13 mouse cellular contexts compared by ENCODE assay signal in genomic region chr5:90338177-90339091, GRCm38 (mm10). TPM values are rescaled to one million over a fixed set of nuclear protein-coding genes. Genes with fewer than 3 reads are reported as not detected.
DNase-seq lines count a peak whose midpoint lies in the region; ATAC-seq and TF ChIP-seq lines count a peak whose summit lies in the region.
"Had no signal": no experiment of that assay in that cellular context is flagged by ENCODE, and none has a peak within 500 bp of the region (broad histone marks: within the 10 kb centered on the region; RNA-seq: fewer than 3 reads in every experiment).

No protein-coding gene starts in this region.

- H3K9ac ChIP-seq in neural tube, embryonic 11.5 days (ENCODE audit: low read length) = no peak overlapping the region
- peak overlapping the region; percentile 31; the same call in 1 of the 2 replicates for H3K9ac ChIP-seq in forebrain, postnatal 0 days

- peak; percentile 75; the same call in 1 of the 2 replicates for ATAC-seq in neural tube, embryonic 11.5 days (ENCODE audit: insufficient read depth, low FRiP score, low TSS enrichment)
- ATAC-seq in forebrain, postnatal 0 days = no peak
- ATAC-seq in frontal cortex, adult (ENCODE audit: low TSS enrichment) = no peak
- ATAC-seq: lung, postnatal 0 days had no signal

- DNase-seq in neural tube, embryonic 11.5 days (ENCODE audit: low spot score) = peak; percentile 22
- DNase-seq in neural tube, embryonic 10.5 days (ENCODE audit: extremely low spot score, low spot score) = no peak
- peak; percentile 18 for DNase-seq in forebrain, postnatal 0 days
- DNase-seq in adrenal gland, postnatal 14 days = no peak
- no peak for DNase-seq in adrenal gland, postnatal 10 days
- no peak for DNase-seq in thymus, adult 18-20 months
- DNase-seq: cerebellum, adult 11 months; kidney, adult 9 months; spleen, adult 18-20 months had no signal

- H3K79me2 ChIP-seq in macrophage (ENCODE audit: inconsistent target) = peaks cover 100% of the 10 kb centered on the region

- H3K36me3 ChIP-seq in neural tube, embryonic 11.5 days (ENCODE audit: control insufficient read depth, insufficient read depth, low read length) = no peaks in the 10 kb centered on the region
- no peaks in the 10 kb centered on the region for H3K36me3 ChIP-seq in forebrain, postnatal 0 days (ENCODE audit: insufficient read depth)
- H3K36me3 ChIP-seq in macrophage (ENCODE audit: inconsistent target) = no peaks in the 10 kb centered on the region

- H3K9me3 ChIP-seq in neural tube, embryonic 11.5 days (ENCODE audit: control insufficient read depth, low read length) = no peaks in the 10 kb centered on the region
- no peaks in the 10 kb centered on the region for H3K9me3 ChIP-seq in forebrain, postnatal 0 days (ENCODE audit: low read length)

- no peak for TF ChIP-seq CTCF in forebrain, postnatal 0 days (IDR thresholded peaks at IDR 0.05; ENCODE audit: low read depth)

- H3K4me2 ChIP-seq in neural tube, embryonic 11.5 days (ENCODE audit: low read depth) = no peak overlapping the region
- peak overlapping the region; percentile 57 for H3K4me2 ChIP-seq in forebrain, postnatal 0 days (ENCODE audit: low read depth)

- H3K27ac ChIP-seq in neural tube, embryonic 11.5 days (ENCODE audit: low read depth, low read length) = no peak overlapping the region
- peak overlapping the region; percentile 45; the same call in 1 of the 2 replicates for H3K27ac ChIP-seq in forebrain, postnatal 0 days (ENCODE audit: low read depth, low read length)
- peak overlapping the region; percentile 74 for H3K27ac ChIP-seq in macrophage

- H3K4me1 ChIP-seq in neural tube, embryonic 11.5 days (ENCODE audit: control insufficient read depth, insufficient read depth, low read length) = no peaks in the 10 kb centered on the region; the same call in 1 of the 2 replicates
- H3K4me1 ChIP-seq in forebrain, postnatal 0 days (ENCODE audit: insufficient read depth) = peaks cover 7% of the 10 kb centered on the region

- 47% methylated on average over 7 of the region's 7 CpGs for WGBS in neural tube, embryonic 11.5 days
- 14% methylated on average over 7 of the region's 7 CpGs for WGBS in forebrain, postnatal 0 days
- WGBS in macrophage (ENCODE audit: missing documents) = 67% methylated on average over 7 of the region's 7 CpGs

- no peak overlapping the region for H3K4me3 ChIP-seq in neural tube, embryonic 11.5 days (ENCODE audit: low read depth, low read length)
- H3K4me3 ChIP-seq in forebrain, postnatal 0 days (ENCODE audit: low read depth, low read length) = peak overlapping the region; percentile 27
- H3K4me3 ChIP-seq in macrophage (ENCODE audit: inconsistent target) = peak overlapping the region; percentile 61

- H3K27me3 ChIP-seq in neural tube, embryonic 11.5 days (ENCODE audit: control insufficient read depth, insufficient read depth, low read length) = no peaks in the 10 kb centered on the region
- no peaks in the 10 kb centered on the region for H3K27me3 ChIP-seq in forebrain, postnatal 0 days (ENCODE audit: insufficient read depth, low read length)
- H3K27me3 ChIP-seq: Patski had no signal

RNA-seq across cellular contexts. Expression of gene Ankrd17, which starts 27.9 kb away (rescaled TPM):
- 28.7 and 29.8 TPM in 2 replicates for polyA plus RNA-seq in neural tube, embryonic 11.5 days (2014; fragmentation: Nextera tagmentation; extraction: Ambion mirVana)
- 51.4 and 68.2 TPM in 2 replicates for total RNA-seq in forebrain, postnatal 0 days (2014; rRNA removed)
- polyA plus RNA-seq in forebrain, postnatal 0 days (2015; fragmentation: Nextera tagmentation; extraction: Ambion mirVana) = 13.1 and 20.4 TPM in 2 replicates
- 1,000 to 10,000 TPM in 1 of 26 experiments, 100 to 1,000 TPM in 25; 368 to 1,063 (median 457) TPM for total RNA-seq in macrophage (2018; cell fraction: chromatin; rRNA removed)
- total RNA-seq in macrophage (2018; cell fraction: cytosol; rRNA removed) = 10 to 100 TPM; 60.1 to 93.7 (median 70.4) TPM
- 100 to 1,000 TPM; 188 to 898 (median 254) TPM for total RNA-seq in macrophage (2018; cell fraction: nucleus; rRNA removed)
- 35.4 to 87.9 TPM (median 48.7 TPM) in 3 replicates for polyA plus RNA-seq in macrophage (2018)
- 97.8 and 100 TPM in 2 replicates for total RNA-seq in adrenal gland, postnatal 14 days (2021)
- total RNA-seq in adrenal gland, postnatal 10 days (2021) = 100 to 1,000 TPM in 1 of 2 experiments, 10 to 100 TPM in 1; 79.6 to 111 TPM

RNA-seq across cellular contexts. Expression of gene Gm9958, which starts 28.6 kb away (rescaled TPM):
- 5.5 and 6.4 TPM in 2 replicates for polyA plus RNA-seq in neural tube, embryonic 11.5 days (2014; fragmentation: Nextera tagmentation; extraction: Ambion mirVana)
- total RNA-seq in forebrain, postnatal 0 days (2014; rRNA removed) = 1.1 and 1.3 TPM in 2 replicates
- polyA plus RNA-seq in forebrain, postnatal 0 days (2015; fragmentation: Nextera tagmentation; extraction: Ambion mirVana) = 1.8 and 2.5 TPM in 2 replicates
- total RNA-seq in macrophage (2018; cell fraction: chromatin; rRNA removed) = 1 to 10 TPM in 20 of 26 experiments, under 1 TPM in 4, not detected in 2; 0.66 to 8.4 (median 3.4) TPM
- 1 to 10 TPM in 1 of 26 experiments, under 1 TPM in 23, not detected in 2; 0.09 to 2.0 (median 0.33) TPM for total RNA-seq in macrophage (2018; cell fraction: cytosol; rRNA removed)
- total RNA-seq in macrophage (2018; cell fraction: nucleus; rRNA removed) = 10 to 100 TPM in 3 of 26 experiments, 1 to 10 TPM in 21, under 1 TPM in 2; 0.85 to 14.6 (median 4.3) TPM
- 0.74 to 1.5 TPM (median 1.4 TPM) in 3 replicates for polyA plus RNA-seq in macrophage (2018)
- 2.8 and 3.4 TPM in 2 replicates for total RNA-seq in adrenal gland, postnatal 14 days (2021)
- total RNA-seq in adrenal gland, postnatal 10 days (2021) = 1 to 10 TPM; 2.1 to 3.3 TPM

Comparison
In these comparisons a context has a peak if more than half of its experiments do, and no peak if none do; other contexts are left out.
1. DNase-seq: peak in neural tube, embryonic 11.5 days (single experiment) and forebrain, postnatal 0 days (single experiment); none in neural tube, embryonic 10.5 days (single experiment), adrenal gland, postnatal 14 days (single experiment), adrenal gland, postnatal 10 days (single experiment) and thymus, adult 18-20 months (0 of 2).